Mouse (Mus musculus) C2C12 (cell line): ENCODE results near the gene Blcap. TPM values are rescaled to one million over a fixed set of nuclear protein-coding genes. Genes with fewer than 3 reads are reported as not detected.

Source experiments
- H3K27me3 ChIP-seq: one replicate; pipeline ENCODE4 v1.6.1; 2011; ENCODE audit not compliant: control insufficient read depth, insufficient read depth, insufficient read length
- H3K36me3 ChIP-seq: one replicate; pipeline ENCODE4 v1.6.1; 2011; ENCODE audit not compliant: control insufficient read depth, insufficient read depth
- H3K4me3 ChIP-seq: one replicate; pipeline ENCODE4 v1.5.1; 2011; ENCODE audit warnings: mild to moderate bottlenecking, control low read depth; ENCODE audit not compliant: poor library complexity, insufficient read depth, severe bottlenecking
- H3K79me2 ChIP-seq: one replicate; pipeline ENCODE4 v1.6.1; 2011; ENCODE audit not compliant: control insufficient read depth, insufficient read depth
- H3K79me3 ChIP-seq: one replicate; pipeline ENCODE4 v1.6.1; 2011; ENCODE audit warnings: low read depth, control low read depth
- H3ac ChIP-seq: one replicate; pipeline ENCODE3; 2011; ENCODE audit warnings: low read depth; ENCODE audit not compliant: control insufficient read depth, insufficient read length
- CEBPB ChIP-seq: IDR thresholded peaks from one replicate; pipeline ENCODE4 v1.6.1; 2011; ENCODE audit warnings: low read depth, mild to moderate bottlenecking, control low read depth, moderate library complexity
- CTCF ChIP-seq: IDR thresholded peaks from one replicate; pipeline ENCODE4 v1.5.1; 2011; ENCODE audit not compliant: control insufficient read depth, insufficient read depth, insufficient read length
- FOSL1 ChIP-seq: IDR thresholded peaks from one replicate; pipeline ENCODE4 v1.8.0; 2011; ENCODE audit warnings: mild to moderate bottlenecking, low read length; ENCODE audit not compliant: poor library complexity, insufficient read depth, severe bottlenecking
- MAX ChIP-seq: IDR thresholded peaks from one replicate; pipeline ENCODE4 v1.6.1; 2011; ENCODE audit warnings: mild to moderate bottlenecking, control low read depth
- MYOD1 ChIP-seq: IDR thresholded peaks from one replicate; pipeline ENCODE4 v1.6.1; 2011; ENCODE audit warnings: low read depth; ENCODE audit not compliant: control insufficient read depth, insufficient read length
- MYOG ChIP-seq: IDR thresholded peaks from one replicate; pipeline ENCODE4 v1.6.1; 2011; ENCODE audit not compliant: control insufficient read depth, insufficient read length; ENCODE audit errors: extremely low read depth
- USF1 ChIP-seq: IDR thresholded peaks from one replicate; pipeline ENCODE4 v1.6.1; 2011; ENCODE audit warnings: low read depth, mild to moderate bottlenecking, control low read depth, moderate library complexity
- polyA plus RNA-seq: library from polyadenylated mRNA; unstranded; fragments of >200 nt; fragmentation: generic; extraction: Trizol; gene quantifications from one replicate; pipeline ENCODE4 v1.2.1, GENCODE M21; 2012; ENCODE audit warnings: missing spikeins

Blcap gene
- polyA plus RNA-seq, 1 experiment, result 25.2 TPM

- H3K27me3 ChIP-seq, result peaks cover 17% of the 10 kb centered on the region
- no peak overlapping the region for H3ac ChIP-seq
- H3K79me2 ChIP-seq, result no peaks in the 10 kb centered on the region
- H3K79me3 ChIP-seq, result no peaks in the 10 kb centered on the region
- H3K36me3 ChIP-seq, result peaks cover 11% of the 10 kb centered on the region
- H3K4me3 ChIP-seq, result no peak overlapping the region
- TF ChIP-seq FOSL1, result no peak
Observed at GRCm38 (mm10) chr2:157536476-157537081, 34.5 kb downstream of the Blcap start.

DNA sequence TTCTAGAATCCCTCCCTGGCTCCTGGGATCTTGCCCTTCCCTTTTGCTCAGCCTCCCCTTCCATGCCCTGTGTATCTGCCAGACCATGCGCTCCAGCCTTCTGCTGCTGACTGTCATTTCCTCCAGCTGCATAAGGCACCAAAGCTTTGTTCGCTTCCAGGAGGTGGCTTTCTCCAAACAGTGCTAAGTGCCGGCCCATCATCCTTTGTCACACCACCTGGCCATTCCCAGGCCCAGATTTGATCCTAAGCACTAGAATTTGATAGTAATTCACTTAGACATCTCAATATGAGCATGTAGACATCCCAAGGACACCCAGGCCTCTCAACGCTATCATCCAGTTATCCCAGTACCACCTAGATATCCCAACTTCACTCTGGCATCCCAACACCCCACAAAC, 36.9 kb downstream of the Blcap start:
- TF ChIP-seq FOSL1, result no peak
- TF ChIP-seq MAX, result no peak
- TF ChIP-seq MYOG, result no peak
- no peak for TF ChIP-seq USF1
- Histone ChIP-seq H3K79me2 (no peaks in the 10 kb centered on the region), H3K27me3 (peaks cover 26% of the 10 kb centered on the region), H3K36me3 (no peaks in the 10 kb centered on the region), H3K4me3 (no peak overlapping the region), H3ac (no peak overlapping the region), H3K79me3 (no peaks in the 10 kb centered on the region)

DNA sequence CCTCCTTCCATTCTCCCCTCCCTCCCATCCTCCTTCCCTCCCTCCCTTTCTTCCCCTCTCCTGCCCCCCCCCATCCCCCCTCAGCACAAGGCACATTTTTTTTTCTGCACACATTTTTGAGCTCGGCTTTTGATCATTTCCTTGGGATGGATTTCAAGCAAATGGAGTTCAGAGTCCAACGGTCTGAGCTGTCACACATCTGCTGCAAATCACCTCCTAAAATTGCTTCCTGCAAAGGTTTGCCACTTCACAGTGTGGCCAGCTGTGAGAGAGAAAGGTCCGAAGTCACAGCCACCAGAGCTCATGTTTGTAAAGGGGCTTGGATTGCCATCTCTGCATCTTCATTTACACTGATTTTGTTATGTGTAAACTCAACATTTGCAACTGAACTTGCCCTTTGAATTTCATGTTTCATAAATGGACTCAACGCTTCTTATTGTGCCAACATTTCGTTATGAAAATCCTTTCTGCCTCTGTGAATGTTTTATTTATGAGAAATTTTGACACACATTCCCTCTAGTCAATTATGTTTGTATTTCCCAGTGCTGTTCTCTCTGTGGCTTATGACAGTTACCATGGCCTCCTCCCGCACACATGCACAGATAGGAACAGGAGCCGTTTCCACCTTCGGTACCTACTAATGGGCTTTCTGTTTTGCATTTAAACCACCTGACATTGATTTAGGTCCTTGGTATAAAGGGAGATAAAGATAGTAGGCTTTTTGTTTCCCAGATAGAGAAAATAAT, 39.2 kb downstream of the Blcap start:
- Histone ChIP-seq H3K36me3 (no peaks in the 10 kb centered on the region), H3K79me3 (no peaks in the 10 kb centered on the region), H3K79me2 (no peaks in the 10 kb centered on the region), H3K4me3 (no peak overlapping the region), H3ac (no peak overlapping the region), H3K27me3 (peaks cover 30% of the 10 kb centered on the region)
- TF ChIP-seq MYOD1 (no peak), USF1 (no peak), FOSL1 (no peak), CTCF (no peak), CEBPB (no peak), MAX (no peak), MYOG (no peak)

GRCm38 (mm10) chr2:157530056-157530955, 40.8 kb downstream of the Blcap start:
- H3K79me3 ChIP-seq, result no peaks in the 10 kb centered on the region
- H3K4me3 ChIP-seq, result no peak overlapping the region
- TF ChIP-seq CTCF (no peak), USF1 (no peak), FOSL1 (no peak), CEBPB (no peak), MYOD1 (no peak), MYOG (no peak), MAX (no peak)
- no peaks in the 10 kb centered on the region for H3K36me3 ChIP-seq
- H3ac ChIP-seq, result no peak overlapping the region
- peaks cover 44% of the 10 kb centered on the region for H3K27me3 ChIP-seq
- no peaks in the 10 kb centered on the region for H3K79me2 ChIP-seq

GRCm38 (mm10) chr2:157522556-157522955, 48.5 kb downstream of the Blcap start:
- Histone ChIP-seq H3K27me3 (peaks cover 66% of the 10 kb centered on the region), H3K4me3 (no peak overlapping the region)

More at GRCm38 (mm10) chr2:157522556-157522955, 48.5 kb downstream of the Blcap start:
- Histone ChIP-seq H3ac (no peak overlapping the region), H3K79me3 (no peaks in the 10 kb centered on the region), H3K36me3 (no peaks in the 10 kb centered on the region), H3K79me2 (no peaks in the 10 kb centered on the region)
- TF ChIP-seq MAX, result no peak
- TF ChIP-seq CEBPB, result no peak
- no peak for TF ChIP-seq MYOG
- no peak for TF ChIP-seq USF1
- TF ChIP-seq MYOD1, result no peak
- TF ChIP-seq CTCF, result no peak
- no peak for TF ChIP-seq FOSL1
